Mouse (Mus musculus): Measurements from ENCODE around the gene 4930519P11Rik. TPM values are rescaled to one million over a fixed set of nuclear protein-coding genes. Genes with fewer than 3 reads are reported as not detected.

4930519P11Rik gene
- total RNA-seq, 1 experiment from 2014 or later = 5.4 TPM

GRCm38 (mm10) chr2:154593025-154593424, 20.2 kb downstream of the 4930519P11Rik start:
- ATAC-seq (ENCODE audit: extremely low read depth, insufficient number of reproducible peaks, low FRiP score, poor library complexity, severe bottlenecking) = peak; percentile 66; the same call in 1 of the 2 replicates

GRCm38 (mm10) chr2:154591239-154591638, 22.0 kb downstream of the 4930519P11Rik start:
- ATAC-seq (ENCODE audit: extremely low read depth, insufficient number of reproducible peaks, low FRiP score, poor library complexity, severe bottlenecking) = no peak

DNA sequence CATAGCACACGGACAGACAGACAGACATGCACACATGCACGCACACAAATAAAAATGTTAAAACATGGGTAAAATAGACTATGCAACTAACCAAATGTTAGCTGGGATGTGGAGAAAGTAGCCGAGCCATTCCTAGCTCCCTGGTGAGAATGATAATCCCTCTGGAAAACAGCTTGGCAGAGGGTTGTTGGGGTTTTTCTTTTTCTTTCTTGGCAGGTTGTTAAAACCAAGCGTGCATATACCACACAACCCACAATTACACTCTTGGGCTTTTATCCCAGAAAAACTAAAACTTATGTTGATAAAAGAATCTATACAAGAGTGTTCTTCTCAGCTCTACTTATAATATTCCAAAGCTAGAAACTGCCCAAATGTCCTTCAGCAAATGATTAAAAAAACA, 24.2 kb downstream of the 4930519P11Rik start:
- ATAC-seq (ENCODE audit: extremely low read depth, insufficient number of reproducible peaks, low FRiP score, poor library complexity, severe bottlenecking) = no peak

DNA sequence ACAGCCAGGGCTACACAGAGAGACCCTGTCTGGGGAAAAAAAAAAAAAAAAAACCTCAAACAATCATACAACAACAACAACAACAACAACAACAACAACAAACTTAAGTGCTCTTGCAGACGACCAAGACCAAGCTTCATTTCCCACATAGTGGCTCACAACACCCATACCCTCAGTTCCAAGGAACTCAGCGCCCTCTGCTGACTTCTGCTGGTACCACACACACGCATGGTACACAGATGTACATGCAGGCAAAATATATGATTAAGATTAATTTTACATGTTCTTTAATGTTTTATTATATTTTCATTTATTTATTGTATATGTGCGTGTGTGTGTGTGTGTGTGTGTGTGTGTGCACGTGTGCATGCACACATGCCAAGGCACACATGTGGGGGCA, 26.8 kb downstream of the 4930519P11Rik start:
- ATAC-seq (ENCODE audit: extremely low read depth, insufficient number of reproducible peaks, low FRiP score, poor library complexity, severe bottlenecking) = peak; percentile 52; the same call in 1 of the 2 replicates

GRCm38 (mm10) chr2:154584931-154585601, 28.2 kb downstream of the 4930519P11Rik start:
- no peak for ATAC-seq (ENCODE audit: extremely low read depth, insufficient number of reproducible peaks, low FRiP score, poor library complexity, severe bottlenecking)

GRCm38 (mm10) chr2:154583906-154584872, 29.0 kb downstream of the 4930519P11Rik start:
- no peak for ATAC-seq (ENCODE audit: extremely low read depth, insufficient number of reproducible peaks, low FRiP score, poor library complexity, severe bottlenecking)

- no peak for ATAC-seq (ENCODE audit: extremely low read depth, insufficient number of reproducible peaks, low FRiP score, poor library complexity, severe bottlenecking)
Observed at GRCm38 (mm10) chr2:154581421-154581820, 31.8 kb downstream of the 4930519P11Rik start.

DNA sequence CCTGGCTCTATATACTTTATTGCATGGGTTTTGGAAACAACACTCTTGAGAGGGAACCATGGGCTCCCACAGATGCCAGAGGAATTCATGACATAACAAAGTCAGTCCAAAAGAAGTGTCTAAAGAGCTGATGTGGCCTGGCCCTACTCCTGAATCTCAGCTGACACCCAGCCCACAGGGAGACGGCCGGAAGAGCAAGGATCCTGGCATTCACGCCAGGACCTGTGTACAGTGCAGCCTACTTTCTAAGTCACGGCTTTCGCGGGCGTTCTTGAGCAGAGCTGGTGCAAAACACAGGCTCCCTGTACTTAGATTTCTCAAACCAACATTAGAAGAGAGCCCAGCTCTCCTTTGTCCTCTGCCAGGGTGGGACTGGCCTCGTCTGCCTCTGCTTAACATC, 32.7 kb downstream of the 4930519P11Rik start:
- ATAC-seq (ENCODE audit: extremely low read depth, insufficient number of reproducible peaks, low FRiP score, poor library complexity, severe bottlenecking) = no peak

DNA sequence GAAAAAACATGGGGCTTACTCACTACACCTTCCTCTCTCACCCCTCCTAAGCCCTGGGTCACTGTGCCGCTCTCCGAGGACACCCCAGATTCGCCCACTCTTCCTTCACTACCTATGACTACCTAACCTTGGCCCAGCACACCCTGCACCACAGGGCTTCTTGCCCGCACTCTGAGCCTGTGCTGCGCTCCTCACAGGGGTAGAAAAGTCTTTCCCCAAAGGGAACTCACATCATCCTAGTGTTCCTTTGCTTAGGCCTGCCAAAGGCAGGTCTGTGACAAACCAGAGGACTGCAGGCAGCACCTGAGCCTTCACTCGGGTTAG, 35.5 kb downstream of the 4930519P11Rik start:
- ATAC-seq (ENCODE audit: extremely low read depth, insufficient number of reproducible peaks, low FRiP score, poor library complexity, severe bottlenecking) = no peak

- ATAC-seq (ENCODE audit: extremely low read depth, insufficient number of reproducible peaks, low FRiP score, poor library complexity, severe bottlenecking) = no peak
Observed at GRCm38 (mm10) chr2:154576876-154577743, 36.1 kb downstream of the 4930519P11Rik start.

- peak; percentile 65 for ATAC-seq (ENCODE audit: extremely low read depth, insufficient number of reproducible peaks, low FRiP score, poor library complexity, severe bottlenecking)
Observed at GRCm38 (mm10) chr2:154574271-154574670, 39.0 kb downstream of the 4930519P11Rik start.

GRCm38 (mm10) chr2:154572996-154573395, 40.2 kb downstream of the 4930519P11Rik start:
- ATAC-seq (ENCODE audit: extremely low read depth, insufficient number of reproducible peaks, low FRiP score, poor library complexity, severe bottlenecking) = no peak

DNA sequence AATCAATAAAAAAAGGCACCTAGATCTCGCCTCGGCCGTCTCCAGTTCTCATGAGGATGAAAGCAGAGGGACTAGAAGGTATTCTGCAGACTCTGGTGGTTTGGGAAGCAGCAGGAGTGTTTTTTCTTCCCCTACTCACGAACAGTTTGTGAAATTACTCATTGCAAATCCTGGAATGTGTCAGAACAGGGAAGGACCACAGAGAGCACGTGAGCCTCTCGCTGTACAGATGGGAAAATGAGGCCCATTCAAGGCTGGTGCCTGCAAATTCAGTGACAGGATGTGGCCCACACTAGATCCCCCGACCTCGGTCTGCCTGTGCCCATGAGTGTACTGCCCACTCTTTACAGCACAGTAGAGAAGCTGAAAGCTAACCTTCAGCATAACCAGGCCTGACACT, 41.3 kb downstream of the 4930519P11Rik start:
- no peak for ATAC-seq (ENCODE audit: extremely low read depth, insufficient number of reproducible peaks, low FRiP score, poor library complexity, severe bottlenecking)

DNA sequence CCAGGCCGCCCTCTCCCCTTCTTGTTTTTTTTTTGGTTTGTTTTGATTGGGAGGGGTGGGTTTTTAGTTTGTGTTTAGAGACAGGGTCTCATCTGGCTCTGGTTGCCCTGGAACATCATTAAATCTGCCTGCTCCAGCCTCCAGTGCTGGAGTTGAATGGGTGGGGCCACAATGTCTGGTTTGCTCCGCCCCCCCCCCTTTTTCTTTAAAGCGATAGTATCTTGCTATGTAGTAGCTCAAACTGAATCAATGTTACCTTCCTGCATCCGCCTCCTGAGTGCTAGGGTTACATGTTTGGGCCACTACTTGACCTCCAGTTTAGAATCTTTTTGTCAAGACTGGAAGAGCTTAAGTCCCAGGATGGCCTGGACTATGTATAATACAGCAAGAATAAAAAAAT, 42.0 kb downstream of the 4930519P11Rik start:
- ATAC-seq (ENCODE audit: extremely low read depth, insufficient number of reproducible peaks, low FRiP score, poor library complexity, severe bottlenecking) = no peak

- no peak for ATAC-seq (ENCODE audit: extremely low read depth, insufficient number of reproducible peaks, low FRiP score, poor library complexity, severe bottlenecking)
Observed at GRCm38 (mm10) chr2:154570666-154571065, 42.6 kb downstream of the 4930519P11Rik start.

- ATAC-seq (ENCODE audit: extremely low read depth, insufficient number of reproducible peaks, low FRiP score, poor library complexity, severe bottlenecking) = peak; percentile 87
Observed at GRCm38 (mm10) chr2:154569836-154570286, 43.4 kb downstream of the 4930519P11Rik start, which contains the start of gene E2f1. E2f1 (minus strand) TSS chr2:154569892.

- no peak for ATAC-seq (ENCODE audit: extremely low read depth, insufficient number of reproducible peaks, low FRiP score, poor library complexity, severe bottlenecking)
Observed at GRCm38 (mm10) chr2:154569071-154569748, 44.0 kb downstream of the 4930519P11Rik start.

- no peak for ATAC-seq (ENCODE audit: extremely low read depth, insufficient number of reproducible peaks, low FRiP score, poor library complexity, severe bottlenecking)
Observed at GRCm38 (mm10) chr2:154568329-154569070, 44.7 kb downstream of the 4930519P11Rik start.

Data from neutrophil, adult 5-6 weeks (primary cell).